Mouse (Mus musculus): ENCODE results near the gene Vmn1r10. TPM values are rescaled to one million over a fixed set of nuclear protein-coding genes. Genes with fewer than 3 reads are reported as not detected.

Gene Vmn1r10
- polyA plus RNA-seq (2014; fragmentation: Illumina TruSeq; extraction: RNeasy Lipid Tissue Mini Kit (QIAGEN cat#74804); ENCODE audit: low read depth, low replicate concordance) = not detected

GRCm38 (mm10) chr6:57109154-57109553 lies at the start of gene Vmn1r10:
Gene Vmn1r10 (plus strand): TSS chr6:57109454.

GRCm38 (mm10) chr6:57066487-57066886 lies 42.8 kb upstream of the Vmn1r10 start, which contains the start of gene Vmn1r9:
Gene Vmn1r9 (plus strand): TSS chr6:57066787.

GRCm38 (mm10) chr6:57133155-57133554 lies 23.9 kb downstream of the Vmn1r10 start, which contains the start of gene Vmn1r11:
Gene Vmn1r11 (plus strand): TSS chr6:57133455.

GRCm38 (mm10) chr6:57156619-57157018 lies 47.4 kb downstream of the Vmn1r10 start, which contains the start of gene Vmn1r12:
Gene Vmn1r12 (plus strand): TSS chr6:57156919.

Other genes starting within 250 kb of the Vmn1r10 start
- gene Nt5c3, start 185.5 kb upstream of the Vmn1r10 start, polyA plus RNA-seq (2014; fragmentation: Illumina TruSeq; extraction: RNeasy Lipid Tissue Mini Kit (QIAGEN cat#74804); ENCODE audit: low read depth, low replicate concordance) = 206 TPM
- gene Vmn1r4, start 185.4 kb upstream of the Vmn1r10 start, polyA plus RNA-seq (2014; fragmentation: Illumina TruSeq; extraction: RNeasy Lipid Tissue Mini Kit (QIAGEN cat#74804); ENCODE audit: low read depth, low replicate concordance) = 1.9 TPM
- gene Vmn1r5, start 139.2 kb upstream of the Vmn1r10 start, polyA plus RNA-seq (2014; fragmentation: Illumina TruSeq; extraction: RNeasy Lipid Tissue Mini Kit (QIAGEN cat#74804); ENCODE audit: low read depth, low replicate concordance) = not detected
- gene Vmn1r6, start 112.2 kb upstream of the Vmn1r10 start, polyA plus RNA-seq (2014; fragmentation: Illumina TruSeq; extraction: RNeasy Lipid Tissue Mini Kit (QIAGEN cat#74804); ENCODE audit: low read depth, low replicate concordance) = not detected
- gene Vmn1r7, start 84.1 kb upstream of the Vmn1r10 start, polyA plus RNA-seq (2014; fragmentation: Illumina TruSeq; extraction: RNeasy Lipid Tissue Mini Kit (QIAGEN cat#74804); ENCODE audit: low read depth, low replicate concordance) = not detected
- gene Vmn1r8, start 77.2 kb upstream of the Vmn1r10 start, polyA plus RNA-seq (2014; fragmentation: Illumina TruSeq; extraction: RNeasy Lipid Tissue Mini Kit (QIAGEN cat#74804); ENCODE audit: low read depth, low replicate concordance) = not detected
- not detected for gene Vmn1r9, start 42.7 kb upstream of the Vmn1r10 start, polyA plus RNA-seq (2014; fragmentation: Illumina TruSeq; extraction: RNeasy Lipid Tissue Mini Kit (QIAGEN cat#74804); ENCODE audit: low read depth, low replicate concordance)
- gene Vmn1r11, start 24.0 kb downstream of the Vmn1r10 start, polyA plus RNA-seq (2014; fragmentation: Illumina TruSeq; extraction: RNeasy Lipid Tissue Mini Kit (QIAGEN cat#74804); ENCODE audit: low read depth, low replicate concordance) = not detected
- not detected for gene Vmn1r12, start 47.5 kb downstream of the Vmn1r10 start, polyA plus RNA-seq (2014; fragmentation: Illumina TruSeq; extraction: RNeasy Lipid Tissue Mini Kit (QIAGEN cat#74804); ENCODE audit: low read depth, low replicate concordance)
- gene Vmn1r13, start 93.8 kb downstream of the Vmn1r10 start, polyA plus RNA-seq (2014; fragmentation: Illumina TruSeq; extraction: RNeasy Lipid Tissue Mini Kit (QIAGEN cat#74804); ENCODE audit: low read depth, low replicate concordance) = not detected
- gene Vmn1r14, start 122.2 kb downstream of the Vmn1r10 start, polyA plus RNA-seq (2014; fragmentation: Illumina TruSeq; extraction: RNeasy Lipid Tissue Mini Kit (QIAGEN cat#74804); ENCODE audit: low read depth, low replicate concordance) = not detected
- not detected for gene Vmn1r15, start 148.5 kb downstream of the Vmn1r10 start, polyA plus RNA-seq (2014; fragmentation: Illumina TruSeq; extraction: RNeasy Lipid Tissue Mini Kit (QIAGEN cat#74804); ENCODE audit: low read depth, low replicate concordance)
- gene Vmn1r16, start 220.0 kb downstream of the Vmn1r10 start, polyA plus RNA-seq (2014; fragmentation: Illumina TruSeq; extraction: RNeasy Lipid Tissue Mini Kit (QIAGEN cat#74804); ENCODE audit: low read depth, low replicate concordance) = not detected